Mouse (Mus musculus): ENCODE measurements at regions not wholly inside any gene's neighbourhood (a gene's known extent, or its start where the extent isn't known, plus 50 kb on each side); places are given as distances from the start of the nearest gene placed in this dataset.

DNA sequence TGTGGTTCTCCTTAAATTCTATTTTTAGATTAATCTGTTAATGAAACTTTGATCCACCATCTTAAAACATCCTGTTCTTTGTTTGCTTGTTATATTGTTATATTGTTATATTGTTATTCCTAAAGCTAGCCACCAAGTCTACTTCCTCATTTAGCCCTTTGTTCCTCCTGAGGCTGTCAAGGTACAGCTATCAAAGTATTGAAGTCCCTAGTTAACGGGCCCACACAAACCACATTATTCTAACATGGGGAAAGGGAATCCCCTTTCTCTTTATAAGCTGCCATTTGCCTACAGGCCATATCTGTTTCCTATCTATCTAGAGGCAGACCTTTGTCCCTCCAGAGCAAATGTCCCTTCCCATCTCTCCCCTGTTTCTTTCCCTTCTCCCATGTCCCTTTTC is 317.0 kb downstream of the Prr30 start:
- no peak for DNase-seq (ENCODE audit: low read depth in 1 of 2, low spot score in 2 of 2)

GRCm38 (mm10) chr14:100880103-100880502 is 320.0 kb downstream of the Prr30 start:
- DNase-seq (ENCODE audit: low read depth in 1 of 2, low spot score in 2 of 2): no peak

- no peak for DNase-seq (ENCODE audit: low read depth in 1 of 2, low spot score in 2 of 2)
Observed at GRCm38 (mm10) chr14:100867790-100868189, 332.3 kb downstream of the Prr30 start.

DNA sequence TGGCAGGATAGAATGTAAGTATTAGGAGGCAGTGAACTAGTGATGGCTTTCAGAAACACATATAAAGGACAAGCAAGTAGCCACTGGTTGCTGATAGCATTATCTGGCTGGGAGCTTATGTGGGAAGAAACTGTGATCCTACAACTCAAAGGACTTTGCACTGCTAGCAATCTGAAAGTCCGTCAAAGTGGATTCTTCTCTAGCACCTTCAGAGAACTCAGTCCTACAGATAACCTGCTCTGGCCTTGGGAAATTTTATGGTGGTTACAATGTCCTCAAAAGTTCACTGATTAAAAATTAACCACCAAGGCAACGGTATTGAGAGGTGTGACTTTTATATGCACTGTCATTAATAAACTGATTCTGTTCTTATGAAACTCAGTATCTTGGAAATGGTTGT is 335.3 kb downstream of the Prr30 start:
- DNase-seq (ENCODE audit: low read depth in 1 of 2, low spot score in 2 of 2): no peak

DNA sequence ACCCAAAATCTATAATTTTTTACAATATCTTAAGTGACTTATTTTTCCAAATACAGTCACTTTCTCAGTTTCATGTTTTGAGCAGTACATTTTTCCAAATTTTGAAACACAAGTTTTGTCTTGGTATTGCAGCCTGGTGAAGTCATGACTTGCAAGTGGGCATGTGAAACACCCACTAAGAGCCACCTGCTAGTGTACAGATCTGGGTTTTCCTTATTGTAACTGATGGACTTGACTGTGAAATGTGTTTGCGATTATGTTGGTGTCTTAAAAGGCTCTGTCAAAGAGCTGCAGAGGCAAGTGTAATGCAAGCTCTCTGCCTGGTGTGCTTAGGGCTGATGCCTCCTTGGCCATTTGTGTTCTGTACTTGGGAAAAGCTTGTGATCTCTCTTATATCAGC is 336.0 kb downstream of the Prr30 start:
- DNase-seq (ENCODE audit: low read depth in 1 of 2, low spot score in 2 of 2): no peak

DNA sequence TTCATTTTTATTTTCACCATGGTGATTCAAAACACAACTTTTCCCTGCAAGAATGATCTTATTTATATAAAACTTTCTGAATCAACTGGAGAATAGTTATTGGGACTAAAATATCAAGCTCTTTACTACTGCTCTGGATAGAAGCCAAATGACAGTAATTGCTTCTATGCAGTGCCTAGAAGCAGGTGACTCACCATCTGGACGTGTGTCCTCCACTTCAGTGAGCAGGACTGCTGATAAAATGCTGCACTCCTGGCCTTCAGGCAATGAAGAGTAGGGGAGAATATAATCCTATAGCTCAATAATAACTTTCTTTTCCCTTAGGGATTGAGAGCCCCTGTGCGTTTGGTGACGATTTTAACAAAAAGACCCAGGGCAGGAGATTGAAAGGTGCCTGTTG is 357.3 kb downstream of the Prr30 start:
- no peak for DNase-seq (ENCODE audit: low read depth in 1 of 2, low spot score in 2 of 2)

Measured in monocyte, adult 2 months (primary cell).